Mouse (Mus musculus) c-Kit-positive CD71-positive TER-119-positive erythroid progenitor cells, embryonic 14.5 days (primary cell): ENCODE measurements around the gene Olfr603.
"Not testable (repeated sequence)": the region's sequence is repeated elsewhere in the genome, so short reads cannot be mapped to it uniquely, and the experiment has no call there.

Experiments
- DNase-seq: peaks from one replicate; pipeline ENCODE4 v3.0.0-alpha.2; 2013; ENCODE audit warnings: low spot score

Olfr603 gene

DNA sequence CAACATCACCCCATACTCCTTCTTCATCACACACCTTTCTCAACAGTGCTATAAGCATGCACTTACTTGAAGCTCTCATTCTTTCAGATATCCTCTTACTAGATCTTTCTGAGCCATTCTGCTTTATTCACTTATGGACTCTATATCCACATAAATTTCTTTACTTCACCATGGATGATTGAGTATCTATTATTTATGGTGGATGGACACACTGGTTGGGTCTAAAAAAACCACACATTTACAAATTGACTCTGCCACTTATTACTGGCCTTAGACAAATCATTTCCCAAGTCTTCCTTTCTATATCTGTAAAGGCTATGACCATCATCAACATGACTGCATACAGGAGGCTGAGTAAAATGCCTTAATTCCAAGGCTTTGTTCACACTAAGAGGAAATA is at the start of gene Olfr603:
Gene Olfr603 (minus strand): TSS at position 101 of the 400 bp plus-strand sequence.
- no peak for DNase-seq

DNA sequence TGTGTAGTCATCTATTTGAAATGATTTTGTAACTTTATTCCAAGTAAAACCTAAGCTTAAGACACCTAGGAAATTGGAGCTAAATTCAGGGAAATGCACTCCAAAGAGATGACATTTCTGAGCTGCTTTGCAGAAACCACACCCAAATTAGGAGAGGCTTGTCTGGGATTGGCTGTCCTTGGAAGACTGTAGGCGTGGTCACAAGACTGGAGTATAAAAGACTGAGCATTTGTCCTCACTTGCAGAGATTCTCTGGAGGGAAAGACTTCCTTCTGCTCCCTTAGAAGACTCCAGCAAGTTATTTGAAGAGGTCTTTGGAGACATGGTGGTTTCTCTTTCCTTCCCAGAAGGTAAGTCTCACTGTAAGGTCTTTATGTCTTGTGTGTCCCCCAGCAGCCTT is 28.8 kb upstream of the Olfr603 start, which contains the start of gene Usp17lc:
Gene Usp17lc (plus strand): TSS at position 301 of the 400 bp plus-strand sequence.
- not testable (repeated sequence) for DNase-seq

DNA sequence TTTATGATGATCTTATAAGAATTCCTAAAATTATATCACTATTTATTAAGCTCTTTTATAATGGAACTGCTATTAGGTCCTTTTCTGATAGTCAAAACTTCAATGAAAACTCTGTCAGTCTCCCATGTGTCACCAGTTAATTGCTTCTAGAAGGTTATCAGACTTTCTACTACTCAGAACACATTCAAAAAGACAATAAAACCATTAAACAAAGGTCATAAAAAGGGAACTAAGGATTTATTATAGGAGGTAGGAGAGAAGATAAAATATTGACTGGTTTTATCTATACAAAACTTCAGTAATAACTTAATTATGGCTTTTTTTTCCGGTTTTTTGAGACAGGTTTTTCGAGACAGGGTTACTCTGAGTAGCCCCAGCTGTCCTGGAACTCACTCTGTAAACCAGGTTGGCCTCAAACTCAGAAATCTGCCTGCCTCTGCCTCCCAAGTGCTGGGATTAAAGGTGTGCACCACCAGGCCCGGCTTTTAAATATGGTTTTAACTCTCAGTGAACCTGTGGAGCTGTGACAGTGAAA is 20.6 kb upstream of the Olfr603 start:
- not testable (repeated sequence) for DNase-seq

DNA sequence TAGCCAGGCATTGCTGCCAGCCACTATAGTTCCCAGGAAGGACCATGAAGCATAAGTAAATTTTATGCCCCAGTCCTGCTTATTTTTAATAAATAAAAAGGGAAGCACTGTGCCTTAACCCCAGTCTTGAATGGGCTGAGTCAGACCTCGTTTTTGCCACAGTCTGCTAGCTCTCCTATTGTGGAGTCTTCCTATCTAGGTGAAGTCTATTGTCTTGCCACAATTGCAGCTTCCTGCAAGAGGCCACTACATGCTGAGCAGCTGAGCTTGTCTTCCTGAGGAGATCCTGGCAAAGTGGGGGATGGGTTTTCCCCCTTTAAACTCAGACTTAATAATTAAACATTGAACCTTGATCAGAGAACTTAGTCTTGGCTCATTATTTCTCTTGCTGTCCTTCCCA is 13.0 kb upstream of the Olfr603 start:
- DNase-seq, result no peak

DNA sequence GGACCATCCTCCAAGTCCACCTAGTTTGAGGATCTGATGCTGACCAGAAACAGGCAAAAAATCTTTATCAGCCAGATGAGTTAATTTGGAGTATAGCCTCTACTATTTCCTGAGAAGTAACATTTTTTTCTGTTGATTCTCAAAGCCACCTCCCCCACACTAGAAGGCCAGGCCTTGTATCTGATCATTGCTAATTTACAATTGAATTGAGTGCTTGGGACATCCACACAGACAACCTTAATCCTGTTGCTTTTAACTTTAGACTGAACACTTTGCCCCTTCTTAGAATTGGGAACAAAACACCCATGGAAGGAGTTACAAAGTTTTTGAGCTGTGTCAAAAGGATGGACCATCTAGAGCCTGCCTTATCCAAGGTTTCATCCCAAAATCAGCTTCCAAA is 11.8 kb upstream of the Olfr603 start:
- no peak for DNase-seq

DNA sequence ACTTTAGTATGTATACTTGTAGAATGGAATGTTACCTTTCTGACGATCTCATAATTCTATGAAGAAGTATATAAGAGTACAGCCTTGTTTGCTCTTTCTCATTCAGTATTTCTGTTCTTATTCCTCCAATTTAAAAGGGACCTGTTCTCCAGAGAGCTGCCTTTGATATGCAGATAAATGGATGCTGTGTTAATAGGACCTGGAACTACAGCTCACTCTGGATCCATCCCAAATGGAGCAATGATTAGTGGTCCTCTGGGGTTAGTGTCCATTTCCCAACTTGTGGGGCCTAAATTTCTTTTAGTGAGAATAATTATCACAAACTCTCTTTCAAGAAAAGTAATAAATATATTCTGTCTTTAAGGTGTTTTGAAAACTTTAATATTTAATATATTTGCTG is 23.4 kb downstream of the Olfr603 start, which contains the start of gene Olfr601:
Gene Olfr601 (minus strand): TSS at position 101 of the 400 bp plus-strand sequence.
- no peak for DNase-seq

DNA sequence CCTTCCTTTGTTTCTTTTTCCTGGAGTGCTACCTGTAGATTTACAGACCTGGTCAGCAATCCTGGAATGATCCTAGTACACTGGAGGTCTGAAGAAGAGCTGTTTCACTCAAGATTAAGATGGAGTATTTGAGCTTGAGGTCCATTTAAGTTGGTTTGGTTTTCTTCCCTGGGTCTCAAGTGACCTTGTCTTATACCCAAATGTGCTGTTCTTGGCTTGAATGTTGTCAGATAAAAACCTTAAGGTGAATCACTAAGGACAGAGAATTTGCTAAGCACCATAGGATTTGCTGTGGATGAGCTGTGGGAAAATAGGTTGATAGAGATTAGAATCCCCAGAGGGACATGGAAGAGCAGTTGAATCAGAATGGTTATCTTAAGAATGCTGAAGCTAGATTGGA is 36.4 kb downstream of the Olfr603 start, which contains the start of gene Olfr600:
Gene Olfr600 (minus strand): TSS at position 101 of the 400 bp plus-strand sequence.
- DNase-seq, result no peak

DNA sequence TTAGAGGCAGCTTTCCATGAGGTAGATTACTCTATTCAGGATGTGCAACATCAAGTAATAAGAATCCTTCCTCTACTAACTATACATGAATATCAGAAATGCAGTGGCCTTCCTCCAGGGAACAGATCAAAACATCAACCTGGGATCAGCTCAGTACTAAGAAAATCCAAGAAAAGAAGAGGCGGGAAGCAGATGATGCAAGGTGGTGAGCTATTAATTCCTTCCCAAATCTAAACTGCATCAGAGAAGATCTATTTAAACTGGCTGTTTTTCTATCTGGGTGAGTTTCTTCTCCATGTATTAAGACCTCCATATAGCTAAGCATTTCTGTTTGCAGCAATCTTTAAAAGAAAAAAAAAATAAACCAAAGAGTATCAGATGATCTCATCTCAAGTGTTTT is 50.4 kb downstream of the Olfr603 start, which contains the start of gene Olfr599:
Gene Olfr599 (plus strand): TSS at position 301 of the 400 bp plus-strand sequence.
- no peak for DNase-seq
